Mouse (Mus musculus) myocyte (in vitro differentiated cells): ENCODE data around the gene Tpra1. TPM values are rescaled to one million over a fixed set of nuclear protein-coding genes. Genes with fewer than 3 reads are reported as not detected.
A peak's percentile ranks its signal among the peaks of the same experiment; 100 is the strongest.

ENCODE experiments used
- H3K27me3 ChIP-seq: one replicate; pipeline ENCODE4 v1.6.1; 2011; ENCODE audit not compliant: control insufficient read depth, insufficient read depth, insufficient read length
- H3K36me3 ChIP-seq: one replicate; pipeline ENCODE4 v1.6.1; 2011; ENCODE audit not compliant: control insufficient read depth, insufficient read depth
- H3K4me2 ChIP-seq: one replicate; pipeline ENCODE4 v1.6.1; 2011; ENCODE audit warnings: low read depth, control low read depth
- H3K4me3 ChIP-seq: one replicate; pipeline ENCODE4 v1.5.1; 2011; ENCODE audit warnings: mild to moderate bottlenecking, control low read depth, moderate library complexity
- H3K79me2 ChIP-seq: one replicate; pipeline ENCODE4 v1.6.1; 2011; ENCODE audit not compliant: control insufficient read depth, insufficient read depth
- H3ac ChIP-seq: one replicate; pipeline ENCODE4 v1.6.1; 2011; ENCODE audit not compliant: control insufficient read depth, insufficient read length
- CEBPB ChIP-seq: IDR thresholded peaks from 2 replicates; pipeline ENCODE4 v1.6.1; 2011; ENCODE audit warnings: mild to moderate bottlenecking, moderate library complexity; ENCODE audit not compliant: poor library complexity, insufficient read depth, severe bottlenecking
- E2F4 ChIP-seq: IDR thresholded peaks from one replicate; pipeline ENCODE4 v1.6.1; 2011; ENCODE audit warnings: mild to moderate bottlenecking, control low read depth, moderate library complexity; ENCODE audit not compliant: insufficient read depth
- MAX ChIP-seq: IDR thresholded peaks from one replicate; pipeline ENCODE4 v1.6.1; 2011; ENCODE audit warnings: low read depth, mild to moderate bottlenecking, control low read depth
- MYOD1 ChIP-seq, 3 experiments: IDR thresholded peaks; one replicate each; pipeline ENCODE4 v1.6.1; 2011; ENCODE audit warnings: control low read depth in 2 of 3, low read depth in 2 of 3, mild to moderate bottlenecking in 2 of 3, moderate library complexity in 1 of 3; ENCODE audit not compliant: insufficient read length in 2 of 3, control insufficient read depth in 1 of 3
- MYOG ChIP-seq, 3 experiments: IDR thresholded peaks; one replicate each; pipeline ENCODE4 v1.6.1; 2011; ENCODE audit warnings: control low read depth in 2 of 3, low read depth in 2 of 3, mild to moderate bottlenecking in 2 of 3; ENCODE audit not compliant: insufficient read length in 2 of 3, control insufficient read depth in 1 of 3, insufficient read depth in 1 of 3
- POLR2A ChIP-seq: IDR thresholded peaks from one replicate; pipeline ENCODE4 v1.6.1; 2011; ENCODE audit warnings: low read depth, mild to moderate bottlenecking, control low read depth, moderate library complexity; ENCODE audit not compliant: insufficient read length
- POLR2AphosphoS2 ChIP-seq: IDR thresholded peaks from one replicate; pipeline ENCODE4 v1.6.1; 2011; ENCODE audit warnings: low read depth, control low read depth; ENCODE audit not compliant: insufficient read length
- REST ChIP-seq: IDR thresholded peaks from one replicate; pipeline ENCODE4 v1.6.1; 2011; ENCODE audit warnings: mild to moderate bottlenecking, control low read depth, moderate library complexity; ENCODE audit not compliant: insufficient read depth, insufficient read length
- SRF ChIP-seq: IDR thresholded peaks from one replicate; pipeline ENCODE4 v1.6.1; 2011; ENCODE audit warnings: low read depth; ENCODE audit not compliant: control insufficient read depth, insufficient read length
- TCF12 ChIP-seq: IDR thresholded peaks from one replicate; pipeline ENCODE4 v1.6.1; 2011; ENCODE audit warnings: mild to moderate bottlenecking, control low read depth; ENCODE audit not compliant: poor library complexity, insufficient read depth, severe bottlenecking
- TCF3 ChIP-seq: IDR thresholded peaks from one replicate; pipeline ENCODE4 v1.6.1; 2011; ENCODE audit warnings: low read depth, control low read depth; ENCODE audit not compliant: insufficient read length
- USF1 ChIP-seq: IDR thresholded peaks from one replicate; pipeline ENCODE4 v1.6.1; 2011; ENCODE audit warnings: low read depth, mild to moderate bottlenecking, control low read depth, moderate library complexity
- polyA plus RNA-seq: library from polyadenylated mRNA; unstranded; fragments of >200 nt; fragmentation: generic; extraction: Trizol; gene quantifications from one replicate; pipeline ENCODE4 v1.2.1, GENCODE M21; 2012; ENCODE audit warnings: missing spikeins

The Tpra1 gene
- polyA plus RNA-seq, 1 experiment = 27.3 TPM

- H3K4me3 ChIP-seq = no peak overlapping the region
- H3K4me2 ChIP-seq = peak overlapping the region; percentile 60
- H3K79me2 ChIP-seq = no peaks in the 10 kb centered on the region
- no peaks in the 10 kb centered on the region for H3K36me3 ChIP-seq
- no peak overlapping the region for H3ac ChIP-seq
- TF ChIP-seq POLR2AphosphoS2 = no peak
- TF ChIP-seq MYOG (IDR thresholded peaks at IDR 0.05; ENCODE audit: control insufficient read depth in 1 of 3, insufficient read depth in 1 of 3, insufficient read length in 2 of 3, low read depth in 2 of 3) = no peak
- no peak for TF ChIP-seq MYOD1 (IDR thresholded peaks at IDR 0.05; ENCODE audit: control insufficient read depth in 1 of 3, insufficient read length in 2 of 3, low read depth in 2 of 3)
- TF ChIP-seq USF1 = no peak
- TF ChIP-seq SRF = no peak
- TF ChIP-seq TCF3 = no peak
- TF ChIP-seq POLR2A = no peak
- TF ChIP-seq CEBPB = no peak
- TF ChIP-seq E2F4 = no peak
- no peak for TF ChIP-seq MAX
- H3K27me3 ChIP-seq = no peaks in the 10 kb centered on the region
Measured at GRCm38 (mm10) chr6:88925640-88926205, 23.7 kb downstream of the Tpra1 start.

- TF ChIP-seq POLR2AphosphoS2 = no peak
- TF ChIP-seq REST = no peak
- TF ChIP-seq E2F4 = no peak
- TF ChIP-seq POLR2A = no peak
- no peak for TF ChIP-seq CEBPB
- TF ChIP-seq TCF3 = no peak
- no peak for TF ChIP-seq MAX
- H3K4me2 ChIP-seq = peak overlapping the region; percentile 25
- no peak overlapping the region for H3ac ChIP-seq
- H3K79me2 ChIP-seq = no peaks in the 10 kb centered on the region
- no peaks in the 10 kb centered on the region for H3K36me3 ChIP-seq
- no peak overlapping the region for H3K4me3 ChIP-seq
- no peaks in the 10 kb centered on the region for H3K27me3 ChIP-seq
Measured at GRCm38 (mm10) chr6:88926870-88927269, 24.8 kb downstream of the Tpra1 start.

GRCm38 (mm10) chr6:88927595-88927994 is 25.5 kb downstream of the Tpra1 start:
- Histone ChIP-seq H3K27me3 (no peaks in the 10 kb centered on the region), H3K4me2 (peak overlapping the region; percentile 25), H3K79me2 (no peaks in the 10 kb centered on the region), H3K36me3 (no peaks in the 10 kb centered on the region), H3ac (no peak overlapping the region), H3K4me3 (no peak overlapping the region)
- TF ChIP-seq POLR2AphosphoS2 = no peak
- TF ChIP-seq SRF = no peak
- TF ChIP-seq USF1 = no peak
- no peak for TF ChIP-seq MYOG (IDR thresholded peaks at IDR 0.05; ENCODE audit: control insufficient read depth in 1 of 3, insufficient read depth in 1 of 3, insufficient read length in 2 of 3, low read depth in 2 of 3)
- TF ChIP-seq REST = no peak
- TF ChIP-seq POLR2A = no peak
- TF ChIP-seq E2F4 = no peak
- TF ChIP-seq CEBPB = no peak
- no peak for TF ChIP-seq MAX
- TF ChIP-seq TCF3 = no peak
- TF ChIP-seq TCF12 = no peak
- no peak for TF ChIP-seq MYOD1 (IDR thresholded peaks at IDR 0.05; ENCODE audit: control insufficient read depth in 1 of 3, insufficient read length in 2 of 3, low read depth in 2 of 3)

- H3K27me3 ChIP-seq = no peaks in the 10 kb centered on the region
- no peak overlapping the region for H3K4me2 ChIP-seq
- no peak for TF ChIP-seq CEBPB
- TF ChIP-seq TCF3 = no peak
- no peak for TF ChIP-seq E2F4
- no peak for TF ChIP-seq POLR2A
- no peak for TF ChIP-seq TCF12
- no peaks in the 10 kb centered on the region for H3K36me3 ChIP-seq
- H3K4me3 ChIP-seq = no peak overlapping the region
- no peaks in the 10 kb centered on the region for H3K79me2 ChIP-seq
- no peak overlapping the region for H3ac ChIP-seq
Measured at GRCm38 (mm10) chr6:88928026-88928425, 26.0 kb downstream of the Tpra1 start.

GRCm38 (mm10) chr6:88928576-88928975 is 26.5 kb downstream of the Tpra1 start:
- no peaks in the 10 kb centered on the region for H3K27me3 ChIP-seq

More at GRCm38 (mm10) chr6:88928576-88928975, 26.5 kb downstream of the Tpra1 start:
- Histone ChIP-seq H3K79me2 (no peaks in the 10 kb centered on the region), H3ac (no peak overlapping the region), H3K4me3 (no peak overlapping the region), H3K36me3 (no peaks in the 10 kb centered on the region), H3K4me2 (no peak overlapping the region)
- TF ChIP-seq MAX (no peak), TCF3 (no peak), MYOD1 (IDR thresholded peaks at IDR 0.05; ENCODE audit: control insufficient read depth in 1 of 3, insufficient read length in 2 of 3, low read depth in 2 of 3) (no peak), CEBPB (no peak), SRF (no peak), E2F4 (no peak), MYOG (IDR thresholded peaks at IDR 0.05; ENCODE audit: control insufficient read depth in 1 of 3, insufficient read depth in 1 of 3, insufficient read length in 2 of 3, low read depth in 2 of 3) (no peak), TCF12 (no peak), POLR2A (no peak)
